Mouse (Mus musculus): Measurements from ENCODE around the gene Hoxc8. TPM values are rescaled to one million over a fixed set of nuclear protein-coding genes. Genes with fewer than 3 reads are reported as not detected.

Gene Hoxc8
- polyA plus RNA-seq (2012; rRNA removed): not detected in 2 replicates

GRCm38 (mm10) chr15:102990461-102991397 is at the start of gene Hoxc8:
Gene Hoxc8, plus strand, starts transcription at chr15:102990607.

DNA sequence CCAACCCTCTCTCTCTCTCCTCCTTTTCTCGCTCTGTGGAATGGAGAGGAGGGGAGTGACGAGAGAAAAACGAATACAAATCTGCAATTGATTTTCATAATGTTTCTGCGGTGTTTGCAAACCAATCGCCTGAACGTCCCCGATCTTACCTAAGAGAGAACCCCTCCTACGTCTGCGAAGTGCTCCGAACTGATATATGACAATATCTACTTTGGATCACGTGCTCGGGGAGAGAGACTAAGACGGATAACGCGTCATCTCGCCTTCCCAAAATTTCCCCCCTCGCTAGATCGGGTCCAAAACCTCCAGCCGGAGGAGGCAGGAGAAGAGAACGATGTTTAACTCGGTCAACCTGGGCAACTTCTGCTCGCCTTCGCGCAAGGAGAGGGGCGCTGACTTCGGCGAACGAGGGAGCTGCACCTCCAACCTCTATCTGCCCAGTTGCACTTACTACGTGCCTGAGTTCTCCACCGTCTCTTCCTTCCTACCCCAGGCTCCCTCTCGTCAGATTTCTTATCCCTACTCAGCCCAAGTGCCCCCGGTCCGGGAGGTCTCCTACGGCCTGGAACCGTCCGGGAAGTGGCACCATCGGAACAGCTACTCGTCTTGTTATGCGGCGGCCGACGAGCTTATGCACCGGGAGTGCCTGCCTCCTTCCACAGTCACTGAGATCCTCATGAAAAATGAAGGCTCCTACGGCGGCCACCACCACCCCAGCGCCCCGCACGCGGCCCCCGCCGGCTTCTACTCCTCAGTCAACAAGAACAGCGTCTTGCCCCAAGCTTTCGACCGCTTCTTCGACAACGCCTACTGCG is 36.0 kb upstream of the Hoxc8 start, which contains the start of gene Hoxc11:
Gene Hoxc11, plus strand, starts transcription at position 236 of the 815 bp plus-strand sequence.

GRCm38 (mm10) chr15:102966776-102967311 is 23.6 kb upstream of the Hoxc8 start, which contains the start of gene Hoxc10:
Gene Hoxc10, plus strand, starts transcription at chr15:102966796.

DNA sequence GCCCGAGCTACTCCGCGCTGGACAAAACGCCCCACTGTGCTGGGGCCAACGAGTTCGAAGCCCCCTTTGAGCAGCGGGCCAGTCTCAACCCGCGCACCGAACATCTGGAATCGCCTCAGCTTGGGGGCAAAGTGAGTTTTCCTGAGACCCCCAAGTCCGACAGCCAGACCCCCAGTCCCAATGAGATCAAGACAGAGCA is 23.2 kb upstream of the Hoxc8 start, which contains the start of gene Hoxc5:
Gene Hoxc5, plus strand, starts transcription at position 132 of the 199 bp plus-strand sequence.

GRCm38 (mm10) chr15:102976171-102976570 is 14.2 kb upstream of the Hoxc8 start, which contains the start of gene Hoxc9:
Gene Hoxc9, plus strand, starts transcription at chr15:102976439.

DNA sequence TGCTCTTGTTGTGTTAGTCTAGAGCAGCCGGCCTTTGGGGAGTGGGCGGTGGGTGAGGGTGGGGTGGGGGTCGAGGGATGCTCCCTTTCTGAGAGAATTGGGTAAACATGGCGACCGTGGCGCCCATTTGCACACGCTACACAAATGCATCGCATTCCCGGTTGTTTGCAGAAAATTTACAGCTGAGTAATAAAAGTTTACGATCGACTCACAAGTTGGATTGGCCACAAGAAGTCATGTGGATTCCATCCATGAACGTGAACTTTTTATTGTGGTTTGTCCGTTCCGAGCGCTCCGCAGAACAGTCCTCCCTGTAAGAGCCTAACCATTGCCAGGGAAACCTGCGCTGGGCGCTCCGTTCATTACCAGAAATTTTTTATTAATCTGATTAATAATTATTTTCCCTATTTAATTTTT is 7.5 kb downstream of the Hoxc8 start, which contains the start of gene Hoxc6:
Gene Hoxc6, plus strand, starts transcription at position 319 of the 417 bp plus-strand sequence.

DNA sequence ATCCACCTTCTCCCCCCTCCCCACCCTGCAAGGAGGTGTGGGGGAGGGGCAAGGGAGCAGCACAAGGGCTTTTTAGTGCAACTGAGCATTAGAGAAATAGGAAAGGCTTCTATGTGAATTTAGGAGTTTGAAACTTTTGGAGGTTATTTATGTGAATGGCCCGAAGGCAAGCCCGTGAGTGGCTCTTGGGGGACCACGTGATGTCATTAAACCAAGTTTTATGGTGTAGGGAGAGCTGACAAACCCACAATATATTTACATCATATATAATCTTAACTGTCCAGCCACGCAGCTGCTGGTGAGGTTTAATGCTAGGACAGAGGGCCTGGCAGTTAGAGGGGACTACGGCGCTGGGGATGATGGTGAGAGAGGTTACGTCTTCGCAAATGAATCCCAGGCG is 28.2 kb downstream of the Hoxc8 start, which contains the start of gene Hoxc4:
Gene Hoxc4, plus strand, starts transcription at position 299 of the 400 bp plus-strand sequence.

Other genes starting within 250 kb of the Hoxc8 start
- not detected in 2 replicates for gene Hoxc13, start 69.5 kb upstream of the Hoxc8 start, polyA plus RNA-seq (2012; rRNA removed)
- not detected in 2 replicates for gene Hoxc12, start 53.9 kb upstream of the Hoxc8 start, polyA plus RNA-seq (2012; rRNA removed)
- not detected in 2 replicates for gene Hoxc11, start 36.2 kb upstream of the Hoxc8 start, polyA plus RNA-seq (2012; rRNA removed)
- gene Hoxc10, start 23.8 kb upstream of the Hoxc8 start, polyA plus RNA-seq (2012; rRNA removed): not detected in 2 replicates
- 0.06 and 0.07 TPM in 2 replicates for gene Hoxc5, start 23.2 kb upstream of the Hoxc8 start, polyA plus RNA-seq (2012; rRNA removed)
- not detected in 2 replicates for gene Hoxc9, start 14.2 kb upstream of the Hoxc8 start, polyA plus RNA-seq (2012; rRNA removed)
- gene Hoxc6, start 7.7 kb downstream of the Hoxc8 start, polyA plus RNA-seq (2012; rRNA removed): 0.14 TPM in 1 of 2 replicates, not detected in the other
- gene Hoxc4, start 28.3 kb downstream of the Hoxc8 start, polyA plus RNA-seq (2012; rRNA removed): 0.10 and 0.28 TPM in 2 replicates
- 27.0 and 30.0 TPM in 2 replicates for gene Smug1, start 176.5 kb downstream of the Hoxc8 start, polyA plus RNA-seq (2012; rRNA removed)
- gene Cbx5, start 249.2 kb downstream of the Hoxc8 start, polyA plus RNA-seq (2012; rRNA removed): 86.8 and 91.8 TPM in 2 replicates
- gene Hnrnpa1, start 249.8 kb downstream of the Hoxc8 start, polyA plus RNA-seq (2012; rRNA removed): 1,022 and 1,097 TPM in 2 replicates

Data from central nervous system, embryonic 18 days (tissue).